Mouse (Mus musculus) frontal cortex, postnatal 36 days (tissue): Measurements from ENCODE around the gene Fbxo36.

ENCODE experiments used
- DNase-seq, 2 experiments: peaks; one replicate each; pipeline ENCODE4 v3.0.0; 2022; ENCODE audit warnings: low spot score in 2 of 2

Gene Fbxo36

GRCm38 (mm10) chr1:84859597-84859996, 20.0 kb downstream of the Fbxo36 start:
- no peak for DNase-seq

- no peak for DNase-seq
Measured at GRCm38 (mm10) chr1:84860360-84861254, 21.0 kb downstream of the Fbxo36 start.

GRCm38 (mm10) chr1:84861255-84861630, 21.6 kb downstream of the Fbxo36 start:
- no peak for DNase-seq

GRCm38 (mm10) chr1:84864645-84865044, 25.0 kb downstream of the Fbxo36 start:
- no peak for DNase-seq

GRCm38 (mm10) chr1:84866231-84866630, 26.6 kb downstream of the Fbxo36 start:
- DNase-seq, result no peak

- no peak for DNase-seq
Measured at GRCm38 (mm10) chr1:84866706-84867230, 27.1 kb downstream of the Fbxo36 start.

GRCm38 (mm10) chr1:84868311-84868710, 28.7 kb downstream of the Fbxo36 start:
- DNase-seq, result no peak

GRCm38 (mm10) chr1:84868841-84869240, 29.2 kb downstream of the Fbxo36 start:
- DNase-seq, result no peak

GRCm38 (mm10) chr1:84869498-84869897, 29.9 kb downstream of the Fbxo36 start:
- no peak for DNase-seq

- DNase-seq, result no peak
Measured at GRCm38 (mm10) chr1:84871131-84871530, 31.5 kb downstream of the Fbxo36 start.

GRCm38 (mm10) chr1:84872105-84872504, 32.5 kb downstream of the Fbxo36 start:
- no peak for DNase-seq

- DNase-seq, result no peak
Measured at GRCm38 (mm10) chr1:84872939-84873338, 33.3 kb downstream of the Fbxo36 start.

GRCm38 (mm10) chr1:84877590-84877989, 37.9 kb downstream of the Fbxo36 start:
- no peak for DNase-seq

- no peak for DNase-seq
Measured at GRCm38 (mm10) chr1:84879571-84880120, 40.0 kb downstream of the Fbxo36 start.

- DNase-seq, result peak; percentile 30 to 46
Measured at GRCm38 (mm10) chr1:84881248-84882065, 41.8 kb downstream of the Fbxo36 start.

- DNase-seq, result no peak
Measured at GRCm38 (mm10) chr1:84882066-84882532, 42.5 kb downstream of the Fbxo36 start.

- DNase-seq, result peak in 1 of 2 experiments; percentile 10
Measured at GRCm38 (mm10) chr1:84882937-84883336, 43.3 kb downstream of the Fbxo36 start.

GRCm38 (mm10) chr1:84883889-84884288, 44.2 kb downstream of the Fbxo36 start:
- no peak for DNase-seq

GRCm38 (mm10) chr1:84885174-84885573, 45.5 kb downstream of the Fbxo36 start:
- DNase-seq, result peak in 1 of 2 experiments; percentile 7

GRCm38 (mm10) chr1:84885921-84886320, 46.3 kb downstream of the Fbxo36 start:
- DNase-seq, result no peak

GRCm38 (mm10) chr1:84889330-84890004, 49.8 kb downstream of the Fbxo36 start:
- no peak for DNase-seq
